Mouse (Mus musculus) brain, adult 10 weeks (tissue): ENCODE results near the gene P2ry10. TPM values are rescaled to one million over a fixed set of nuclear protein-coding genes. Genes with fewer than 3 reads are reported as not detected.

ENCODE experiments used
- polyA plus RNA-seq: library from polyadenylated mRNA; stranded (reverse); fragments of 350-450 nt; fragmentation: Illumina TruSeq; extraction: RNeasy Lipid Tissue Mini Kit (QIAGEN cat#74804); gene quantifications from one replicate; pipeline ENCODE4 v1.2.3, GENCODE M21; 2015; ENCODE audit warnings: low read depth, low replicate concordance

The P2ry10 gene
- polyA plus RNA-seq = 0.16 TPM

GRCm38 (mm10) chrX:107088177-107088576 lies at the start of gene P2ry10:
Gene P2ry10, plus strand, starts transcription at chrX:107088492.

DNA sequence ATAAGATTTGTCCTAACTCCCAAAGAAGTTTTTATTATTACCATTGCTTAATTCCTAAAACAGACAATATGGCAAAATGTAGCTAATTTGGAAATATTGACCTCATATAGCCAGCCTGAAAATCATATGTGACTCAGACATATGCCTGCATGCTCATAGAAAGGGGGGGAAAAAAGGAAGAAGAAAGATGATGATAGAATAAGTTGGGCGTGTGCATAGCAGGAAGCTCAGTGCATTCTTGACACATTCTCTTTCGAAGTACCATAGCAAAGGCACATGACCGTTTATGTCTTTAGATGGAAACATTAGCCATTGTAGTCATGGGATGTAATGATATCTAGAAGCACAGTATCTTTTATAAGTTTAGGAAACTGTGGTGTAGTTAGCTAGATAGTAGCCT lies 60.4 kb downstream of the P2ry10 start, which contains the start of gene P2ry10b:
TSS of gene P2ry10b (plus strand) at position 247 of the 400 bp plus-strand sequence.

Other genes starting within 250 kb of the P2ry10 start
- gene Rtl3, start 247.8 kb upstream of the P2ry10 start, polyA plus RNA-seq = 0.15 TPM
- gene Lpar4, start 167.9 kb upstream of the P2ry10 start, polyA plus RNA-seq = 1.3 TPM
- gene P2ry10b, start 60.4 kb downstream of the P2ry10 start, polyA plus RNA-seq = 0.77 TPM
- 0.09 TPM for gene Gpr174, start 167.4 kb downstream of the P2ry10 start, polyA plus RNA-seq